Mouse (Mus musculus) megakaryocyte, embryonic 14.5 days (primary cell): ENCODE measurements around the gene Hpcal1.

Experiments used
- FLI1 ChIP-seq: IDR thresholded peaks from 2 replicates; pipeline ENCODE4 v1.6.1; 2012; ENCODE audit warnings: low read length, inconsistent platforms, mixed read lengths
- GATA1 ChIP-seq: IDR thresholded peaks from 3 replicates; pipeline ENCODE4 v1.6.1; 2012; ENCODE audit warnings: mixed read lengths, low read length, inconsistent platforms, borderline replicate concordance

DNA sequence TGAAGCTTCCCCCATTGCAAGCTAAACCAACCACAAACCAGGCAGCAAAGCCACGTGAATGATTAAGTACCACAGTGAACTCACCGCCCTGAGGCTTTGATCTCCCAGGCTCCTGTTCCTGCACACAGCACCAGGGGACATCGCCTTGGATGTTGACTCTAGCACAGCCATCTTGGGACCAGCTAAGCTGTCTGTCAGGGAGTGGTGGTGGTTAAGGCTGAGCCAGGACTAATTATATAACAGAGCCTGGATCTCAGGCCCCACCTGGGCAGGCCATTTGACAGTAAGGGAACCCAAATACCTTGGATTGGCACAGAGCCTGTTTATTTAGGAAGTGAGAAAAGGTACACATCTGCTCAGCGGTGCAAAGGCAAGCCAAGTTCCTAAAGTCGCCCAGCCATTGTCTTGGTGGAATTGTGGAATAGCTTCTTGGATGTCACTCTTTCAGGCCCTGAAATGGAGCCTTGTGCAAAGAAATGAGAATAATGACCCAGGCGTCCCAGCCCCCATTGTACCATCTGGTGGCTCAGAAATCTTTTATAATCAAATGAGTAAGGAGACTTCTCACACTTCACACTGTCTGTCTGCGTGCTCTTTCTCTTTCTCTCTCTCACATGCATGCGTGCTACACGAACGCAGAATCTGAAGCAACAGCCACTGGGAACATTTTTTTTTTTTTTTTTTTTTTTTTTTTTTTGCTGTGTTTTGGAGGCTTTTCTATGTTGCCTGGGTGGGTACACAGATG lies 36.1 kb downstream of the Hpcal1 start:
- TF ChIP-seq GATA1 = no peak
- TF ChIP-seq FLI1 = no peak
